Mouse (Mus musculus): ENCODE measurements around the gene Gm37240.

DNA sequence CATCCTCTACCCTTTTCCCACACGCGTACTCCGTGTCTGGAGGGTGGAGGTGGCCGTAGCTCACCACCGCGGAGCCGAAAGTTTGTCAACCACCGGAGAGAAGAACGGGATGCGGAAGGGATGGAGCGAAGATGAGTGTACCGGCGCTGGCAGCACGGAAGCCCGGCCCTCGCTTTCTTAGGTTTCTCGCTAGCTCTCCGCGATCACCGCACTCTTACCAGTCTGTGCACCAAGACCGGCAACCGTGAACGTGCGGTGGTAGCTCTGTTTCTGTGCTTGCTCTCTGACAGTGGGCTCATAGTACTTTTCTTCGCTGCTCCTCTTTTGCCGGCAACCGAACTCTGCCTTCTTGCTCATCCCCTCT lies 1304.4 kb downstream of the Gm37240 start:
- TF ChIP-seq CHD2 (IDR thresholded peaks at IDR 0.05; ENCODE audit: low read depth, low read length) (no peak), ZC3H11A (IDR thresholded peaks at IDR 0.05; ENCODE audit: borderline replicate concordance, low read depth, low read length) (no peak)

Measured in ES-E14 (cell line).